Mouse (Mus musculus) testis, adult 2 months (tissue): ENCODE measurements at regions not wholly inside any gene's neighbourhood (a gene's known extent, or its start where the extent isn't known, plus 50 kb on each side); places are given as distances from the start of the nearest gene placed in this dataset.
"Not testable (repeated sequence)": the region's sequence is repeated elsewhere in the genome, so short reads cannot be mapped to it uniquely, and the experiment has no call there.

ENCODE experiments used
- H3K27ac ChIP-seq: fragments of 200-500 bp; 2 replicates; pipeline ENCODE4 v1.5.1; 2012; ENCODE audit warnings: low read depth, low read length; ENCODE audit not compliant: control insufficient read depth, insufficient read depth
- H3K27me3 ChIP-seq: fragments of 200-500 bp; 2 replicates; pipeline ENCODE4 v1.6.1; 2012; ENCODE audit warnings: mild to moderate bottlenecking, low read length, moderate library complexity; ENCODE audit not compliant: control insufficient read depth, insufficient read depth
- H3K36me3 ChIP-seq: fragments of 200-500 bp; 2 replicates; pipeline ENCODE4 v1.6.1; 2012; ENCODE audit warnings: mild to moderate bottlenecking, low read length; ENCODE audit not compliant: control insufficient read depth, insufficient read depth
- H3K4me1 ChIP-seq: fragments of 200-500 bp; 2 replicates; pipeline ENCODE4 v1.6.1; 2012; ENCODE audit warnings: low read length; ENCODE audit not compliant: control insufficient read depth, insufficient read depth
- H3K4me3 ChIP-seq: fragments of 200-500 bp; 2 replicates; pipeline ENCODE4 v1.5.1; 2012; ENCODE audit warnings: low read depth, mild to moderate bottlenecking, low read length, moderate library complexity, mixed read lengths; ENCODE audit not compliant: control insufficient read depth
- CTCF ChIP-seq: fragments of 200-500 bp; IDR thresholded peaks from 2 replicates; pipeline ENCODE4 v1.5.1; 2012; ENCODE audit warnings: low read depth, mild to moderate bottlenecking, inconsistent platforms, low read length, moderate library complexity; ENCODE audit not compliant: control insufficient read depth, insufficient read depth, insufficient replicate concordance
- POLR2A ChIP-seq: fragments of 200-500 bp; IDR thresholded peaks from 2 replicates; pipeline ENCODE4 v1.6.1; 2012; ENCODE audit warnings: low read depth, mild to moderate bottlenecking, inconsistent platforms, low read length, moderate library complexity; ENCODE audit not compliant: control insufficient read depth

GRCm38 (mm10) chr1:41897768-41898330 lies 797.7 kb upstream of the Pou3f3 start:
- Histone ChIP-seq H3K4me3 (no peak overlapping the region), H3K27ac (no peak overlapping the region), H3K4me1 (peaks cover 2% of the 10 kb centered on the region; the same call in 1 of the 2 replicates), H3K36me3 (no peaks in the 10 kb centered on the region), H3K27me3 (no peaks in the 10 kb centered on the region)
- TF ChIP-seq CTCF: no peak
- no peak for TF ChIP-seq POLR2A

- Histone ChIP-seq H3K4me1 (peaks cover 2% of the 10 kb centered on the region; the same call in 1 of the 2 replicates), H3K27me3 (no peaks in the 10 kb centered on the region), H3K36me3 (no peaks in the 10 kb centered on the region), H3K4me3 (no peak overlapping the region), H3K27ac (no peak overlapping the region)
- no peak for TF ChIP-seq CTCF
- TF ChIP-seq POLR2A: no peak
Measured at GRCm38 (mm10) chr1:41900370-41900769, 795.2 kb upstream of the Pou3f3 start.

GRCm38 (mm10) chr1:41905971-41906370 lies 789.6 kb upstream of the Pou3f3 start:
- TF ChIP-seq POLR2A: no peak
- no peak for TF ChIP-seq CTCF

GRCm38 (mm10) chr1:41908001-41908807 lies 787.4 kb upstream of the Pou3f3 start:
- Histone ChIP-seq H3K27me3 (no peaks in the 10 kb centered on the region), H3K27ac (no peak overlapping the region), H3K36me3 (no peaks in the 10 kb centered on the region), H3K4me3 (no peak overlapping the region), H3K4me1 (no peaks in the 10 kb centered on the region)
- no peak for TF ChIP-seq CTCF
- TF ChIP-seq POLR2A: no peak

More at GRCm38 (mm10) chr1:41905971-41906370, 789.6 kb upstream of the Pou3f3 start:
- H3K27ac ChIP-seq: no peak overlapping the region
- H3K4me1 ChIP-seq: no peaks in the 10 kb centered on the region
- no peak overlapping the region for H3K4me3 ChIP-seq
- H3K36me3 ChIP-seq: no peaks in the 10 kb centered on the region
- no peaks in the 10 kb centered on the region for H3K27me3 ChIP-seq

- H3K4me3 ChIP-seq: no peak overlapping the region
- no peaks in the 10 kb centered on the region for H3K36me3 ChIP-seq
- no peak for TF ChIP-seq CTCF
- TF ChIP-seq POLR2A: no peak
- no peaks in the 10 kb centered on the region for H3K27me3 ChIP-seq
- H3K27ac ChIP-seq: no peak overlapping the region
- H3K4me1 ChIP-seq: no peaks in the 10 kb centered on the region
Measured at GRCm38 (mm10) chr1:41908808-41909110, 786.8 kb upstream of the Pou3f3 start.

GRCm38 (mm10) chr1:41909799-41910198 lies 785.8 kb upstream of the Pou3f3 start:
- H3K4me3 ChIP-seq: no peak overlapping the region
- H3K27me3 ChIP-seq: no peaks in the 10 kb centered on the region
- no peak for TF ChIP-seq CTCF
- no peak for TF ChIP-seq POLR2A
- no peaks in the 10 kb centered on the region for H3K36me3 ChIP-seq
- H3K27ac ChIP-seq: no peak overlapping the region
- H3K4me1 ChIP-seq: no peaks in the 10 kb centered on the region

GRCm38 (mm10) chr1:41916730-41917347 lies 778.7 kb upstream of the Pou3f3 start:
- Histone ChIP-seq H3K4me1 (no peaks in the 10 kb centered on the region), H3K27me3 (no peaks in the 10 kb centered on the region), H3K4me3 (no peak overlapping the region), H3K27ac (no peak overlapping the region), H3K36me3 (no peaks in the 10 kb centered on the region)
- TF ChIP-seq CTCF (no peak), POLR2A (no peak)

- H3K4me1 ChIP-seq, H3K27ac ChIP-seq, H3K36me3 ChIP-seq, H3K27me3 ChIP-seq, H3K4me3 ChIP-seq: not testable (repeated sequence)
Measured at GRCm38 (mm10) chr1:41917807-41918206, 777.8 kb upstream of the Pou3f3 start.
